Comparison of ENCODE assay signal across 21 mouse cellular contexts in the genomic region with DNA sequence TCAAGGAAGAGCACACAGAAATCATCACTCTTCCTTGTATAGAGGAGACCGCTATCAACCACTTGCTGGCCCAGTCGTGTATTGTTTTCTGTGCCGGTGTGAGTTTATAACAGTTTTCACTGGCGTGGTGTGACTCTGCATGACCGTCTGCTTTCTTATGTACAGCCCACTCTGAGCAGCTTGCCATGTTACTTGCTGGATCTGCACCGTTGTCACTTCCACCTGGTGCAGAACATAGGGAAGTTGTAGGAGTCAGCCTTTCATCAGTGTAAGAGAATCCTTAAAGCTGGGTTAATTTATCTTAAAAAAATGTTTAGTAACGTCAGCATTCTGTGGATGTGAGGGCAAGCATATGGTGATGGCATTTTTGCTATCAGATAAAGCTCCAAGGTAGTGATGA.
A peak's percentile ranks its signal among the peaks of the same experiment; 100 is the strongest.
DNase-seq lines count a peak whose midpoint lies in the region; ATAC-seq and TF ChIP-seq lines count a peak whose summit lies in the region.
"Had no signal": no experiment of that assay in that cellular context is flagged by ENCODE, and none has a peak within 500 bp of the region (broad histone marks: within the 10 kb centered on the region; RNA-seq: fewer than 3 reads in every experiment).

No protein-coding gene starts in this region.

- no peaks in the 10 kb centered on the region for H3K36me3 ChIP-seq in heart, embryonic 10.5 days
- no peaks in the 10 kb centered on the region for H3K36me3 ChIP-seq in kidney, adult 2 months (ENCODE audit: control insufficient read depth, insufficient read depth, low read length)
- no peaks in the 10 kb centered on the region for H3K36me3 ChIP-seq in neural tube, embryonic 13.5 days
- H3K36me3 ChIP-seq in neural tube, embryonic 15.5 days, result no peaks in the 10 kb centered on the region
- H3K36me3 ChIP-seq: embryonic facial prominence, embryonic 13.5 days; embryonic facial prominence, embryonic 15.5 days; forebrain, embryonic 10.5 days; forebrain, embryonic 12.5 days had no signal

- no peak for ATAC-seq in neural tube, embryonic 13.5 days (ENCODE audit: low read depth)
- no peak for ATAC-seq in neural tube, embryonic 15.5 days (ENCODE audit: low FRiP score)
- ATAC-seq: forebrain, embryonic 14.5 days had no signal

- DNase-seq in heart, embryonic 10.5 days (ENCODE audit: low spot score), result peak; percentile 53
- no peak for DNase-seq in heart, postnatal 36 days
- peak; percentile 0 for DNase-seq in kidney, adult 2 months
- DNase-seq in kidney, adult 11 months, result no peak
- DNase-seq: adrenal gland, adult 2 months; adrenal gland, postnatal 10 days; adrenal gland, postnatal 25 days; cerebellum, adult 11 months; cerebellum, adult 18-20 months; cerebellum, adult 8-10 months; cerebellum, adult 9-11 months; cerebellum, postnatal 36 days; embryo, embryonic 11 days had no signal

- H3K4me3 ChIP-seq in heart, embryonic 10.5 days, result no peak overlapping the region
- no peak overlapping the region for H3K4me3 ChIP-seq in kidney, adult 2 months (ENCODE audit: insufficient read depth, low read depth, low read length)
- no peak overlapping the region for H3K4me3 ChIP-seq in neural tube, embryonic 13.5 days
- no peak overlapping the region for H3K4me3 ChIP-seq in neural tube, embryonic 15.5 days (replicated peaks)
- H3K4me3 ChIP-seq: embryonic facial prominence, embryonic 13.5 days; embryonic facial prominence, embryonic 15.5 days; erythroblast, embryonic 14.5 days; forebrain, embryonic 10.5 days; forebrain, embryonic 12.5 days had no signal

- no peaks in the 10 kb centered on the region for H3K4me1 ChIP-seq in heart, embryonic 10.5 days
- no peaks in the 10 kb centered on the region for H3K4me1 ChIP-seq in kidney, adult 2 months (ENCODE audit: control insufficient read depth, insufficient read depth, low read length)
- peaks cover 20% of the 10 kb centered on the region for H3K4me1 ChIP-seq in neural tube, embryonic 13.5 days (replicated peaks)
- H3K4me1 ChIP-seq in neural tube, embryonic 15.5 days, result peaks cover 4% of the 10 kb centered on the region; the same call in 1 of the 2 replicates
- H3K4me1 ChIP-seq: embryonic facial prominence, embryonic 13.5 days; forebrain, embryonic 10.5 days; forebrain, embryonic 12.5 days had no signal

- no peak for TF ChIP-seq POLR2A in kidney, adult 2 months (IDR thresholded peaks at IDR 0.05; ENCODE audit: low read depth, low read length)

- TF ChIP-seq CTCF in kidney, adult 2 months (conservative IDR thresholded peaks at IDR 0.05; ENCODE audit: insufficient read depth, insufficient read length, low read depth, low read length), result no peak

- H3K4me2 ChIP-seq in neural tube, embryonic 13.5 days, result no peak overlapping the region
- H3K4me2 ChIP-seq in neural tube, embryonic 15.5 days, result no peak overlapping the region
- H3K4me2 ChIP-seq: embryonic facial prominence, embryonic 13.5 days; embryonic facial prominence, embryonic 15.5 days; forebrain, embryonic 12.5 days had no signal

- WGBS in heart, embryonic 10.5 days, result 83% methylated on average over 7 of the region's 7 CpGs
- WGBS in kidney, adult 2 months, result 82% methylated on average over 7 of the region's 7 CpGs
- 77% methylated on average over 7 of the region's 7 CpGs for WGBS in neural tube, embryonic 13.5 days
- 67% methylated on average over 7 of the region's 7 CpGs for WGBS in neural tube, embryonic 15.5 days

- H3K9ac ChIP-seq in neural tube, embryonic 13.5 days, result no peak overlapping the region
- H3K9ac ChIP-seq in neural tube, embryonic 15.5 days (replicated peaks), result no peak overlapping the region
- H3K9ac ChIP-seq: embryonic facial prominence, embryonic 13.5 days; embryonic facial prominence, embryonic 15.5 days; forebrain, embryonic 12.5 days had no signal

- intact Hi-C loops in heart, postnatal 36 days (cut with DNase I), result no loop called here

- H3K27me3 ChIP-seq in heart, embryonic 10.5 days (ENCODE audit: insufficient read depth, poor library complexity, severe bottlenecking), result no peaks in the 10 kb centered on the region
- H3K27me3 ChIP-seq in kidney, adult 2 months (replicated peaks; ENCODE audit: control insufficient read depth, insufficient read depth, low read length), result no peaks in the 10 kb centered on the region
- no peaks in the 10 kb centered on the region for H3K27me3 ChIP-seq in neural tube, embryonic 13.5 days
- H3K27me3 ChIP-seq in neural tube, embryonic 15.5 days (replicated peaks), result no peaks in the 10 kb centered on the region
- H3K27me3 ChIP-seq: embryonic facial prominence, embryonic 13.5 days; embryonic facial prominence, embryonic 15.5 days; forebrain, embryonic 12.5 days had no signal

- H3K27ac ChIP-seq in heart, embryonic 10.5 days, result no peak overlapping the region
- no peak overlapping the region for H3K27ac ChIP-seq in kidney, adult 2 months (ENCODE audit: insufficient read depth, low read depth, low read length)
- 0 out of 2 replicates have a peak overlapping the region, but pooled peaks have one; percentile 11 for H3K27ac ChIP-seq in neural tube, embryonic 13.5 days (replicated peaks)
- no peak overlapping the region for H3K27ac ChIP-seq in neural tube, embryonic 15.5 days (replicated peaks)
- H3K27ac ChIP-seq: embryonic facial prominence, embryonic 13.5 days; embryonic facial prominence, embryonic 15.5 days; forebrain, embryonic 10.5 days; forebrain, embryonic 12.5 days had no signal

- H3K9me3 ChIP-seq in heart, embryonic 10.5 days, result no peaks in the 10 kb centered on the region; the same call in 1 of the 2 replicates
- H3K9me3 ChIP-seq in neural tube, embryonic 13.5 days, result 0 out of 2 replicates have a peak, but pooled peaks cover 4% of the 10 kb centered on the region
- no peaks in the 10 kb centered on the region for H3K9me3 ChIP-seq in neural tube, embryonic 15.5 days (replicated peaks)
- H3K9me3 ChIP-seq: embryonic facial prominence, embryonic 13.5 days; embryonic facial prominence, embryonic 15.5 days; forebrain, embryonic 10.5 days; forebrain, embryonic 12.5 days had no signal

Comparison
In these comparisons a context has a peak if more than half of its experiments do, and no peak if none do; other contexts are left out.
1. DNase-seq: peak in heart, embryonic 10.5 days (single experiment) and kidney, adult 2 months (single experiment); none in heart, postnatal 36 days (0 of 2) and kidney, adult 11 months (single experiment).